Mouse (Mus musculus) midbrain, embryonic 13.5 days (tissue): Measurements from ENCODE around the gene Tubgcp6. TPM values are rescaled to one million over a fixed set of nuclear protein-coding genes. Genes with fewer than 3 reads are reported as not detected.
A peak's percentile ranks its signal among the peaks of the same experiment; 100 is the strongest.

ENCODE experiments used
- ATAC-seq: fragments of 200-750 bp; cut with Nextera tagmentation; 2 replicates; pipeline ENCODE4 v1.8.0; 2017; ENCODE audit warnings: mild to moderate bottlenecking, moderate TSS enrichment, moderate library complexity
- H3K27ac ChIP-seq: fragments of 300-500 bp; sonication (generic); 2 replicates; pipeline ENCODE4 v1.5.1; 2015; ENCODE audit warnings: inconsistent platforms, mild to moderate bottlenecking, moderate library complexity
- H3K27me3 ChIP-seq: fragments of 300-500 bp; sonication (generic); 2 replicates; pipeline ENCODE4 v1.6.1; 2015; ENCODE audit warnings: mild to moderate bottlenecking, inconsistent platforms
- H3K36me3 ChIP-seq: fragments of 300-500 bp; sonication (generic); 2 replicates; pipeline ENCODE4 v1.6.1; 2015; ENCODE audit warnings: mild to moderate bottlenecking, inconsistent platforms
- H3K4me1 ChIP-seq: fragments of 300-500 bp; sonication (generic); replicated peaks from 2 replicates; pipeline ENCODE4 v1.6.1; 2015; ENCODE audit warnings: inconsistent platforms
- H3K4me2 ChIP-seq: fragments of 300-500 bp; sonication (generic); replicated peaks from 2 replicates; pipeline ENCODE4 v1.6.1; 2015; ENCODE audit warnings: moderate library complexity, mild to moderate bottlenecking, inconsistent platforms
- H3K4me3 ChIP-seq: fragments of 300-500 bp; sonication (generic); replicated peaks from 2 replicates; pipeline ENCODE4 v1.5.1; 2015; ENCODE audit warnings: mild to moderate bottlenecking, inconsistent platforms
- H3K9ac ChIP-seq: fragments of 300-500 bp; sonication (generic); replicated peaks from 2 replicates; pipeline ENCODE4 v1.6.1; 2015; ENCODE audit warnings: mild to moderate bottlenecking, inconsistent platforms
- H3K9me3 ChIP-seq: fragments of 300-500 bp; sonication (generic); 2 replicates; pipeline ENCODE4 v1.6.1; 2016; ENCODE audit warnings: mild to moderate bottlenecking, inconsistent platforms
- WGBS: fragments of 180-500 bp; shearing (Covaris S2); methylation state at CpG from one replicate; pipeline ENCODE4 v1.1.7; 2015; 5-methylcytosine and 5-hydroxymethylcytosine counted together
- polyA plus RNA-seq: library from polyadenylated mRNA; unstranded; fragments of >200 nt; fragmentation: Nextera tagmentation; extraction: Ambion mirVana; gene quantifications from 2 replicates; pipeline ENCODE4 v1.2.1, GENCODE M21; 2015

Tubgcp6 gene
- 17.4 and 19.9 TPM in 2 replicates for polyA plus RNA-seq

- Histone ChIP-seq H3K9ac (peak within 1 kb of the TSS; percentile 87), H3K36me3 (peaks cover 28% of the 10 kb centered on the region), H3K4me2 (peak within 1 kb of the TSS; percentile 96), H3K9me3 (no peaks in the 10 kb centered on the region), H3K4me3 (peak within 1 kb of the TSS; percentile 89), H3K27me3 (no peaks in the 10 kb centered on the region), H3K27ac (peak within 1 kb of the TSS; percentile 83), H3K4me1 (peaks cover 55% of the 10 kb centered on the region)
- WGBS, result 1% methylated on average over 47 of the region's 47 CpGs
- ATAC-seq, result peak; percentile 80
Observed at GRCm38 (mm10) chr15:89122649-89123366, at the start of gene Tubgcp6. Gene Tubgcp6 (minus strand): TSS chr15:89123112.

GRCm38 (mm10) chr15:89172276-89172935 lies 49.5 kb upstream of the Tubgcp6 start:
- H3K4me2 ChIP-seq, result peak overlapping the region; percentile 98

DNA sequence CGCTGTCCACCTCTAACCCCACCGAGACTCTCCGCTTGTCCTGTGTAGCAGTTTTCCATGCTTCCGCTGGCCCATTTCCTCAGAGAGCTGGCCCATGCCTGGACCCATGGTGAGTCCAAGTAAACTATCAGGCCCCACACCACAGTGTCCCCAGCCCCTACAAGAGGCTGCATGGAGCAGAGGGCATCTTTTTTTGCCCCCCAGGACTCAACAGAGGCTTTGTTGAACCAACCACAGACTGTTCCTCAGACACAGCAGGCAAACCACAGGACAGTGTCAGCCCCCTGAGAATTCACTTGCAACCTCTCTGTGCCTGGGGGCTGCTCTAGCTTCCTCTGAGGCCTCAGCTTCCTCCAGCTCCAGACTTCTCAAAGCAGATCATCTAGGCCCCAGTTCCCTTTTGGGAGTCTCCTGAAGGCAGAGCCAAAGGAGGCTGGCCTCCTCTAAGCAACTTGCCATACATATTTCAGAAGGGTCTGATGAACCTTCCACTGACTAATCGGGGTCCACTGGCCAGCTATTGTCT lies 48.7 kb upstream of the Tubgcp6 start:
- Histone ChIP-seq H3K27me3 (no peaks in the 10 kb centered on the region), H3K4me2 (peak overlapping the region; percentile 98; the same call in 1 of the 2 replicates), H3K27ac (no peak overlapping the region; the same call in 1 of the 2 replicates), H3K4me3 (no peak overlapping the region), H3K4me1 (peaks cover 75% of the 10 kb centered on the region), H3K9me3 (no peaks in the 10 kb centered on the region), H3K9ac (peak overlapping the region; percentile 82; the same call in 1 of the 2 replicates), H3K36me3 (peaks cover 40% of the 10 kb centered on the region)
- ATAC-seq, result no peak
- 88% methylated on average over 5 of the region's 5 CpGs for WGBS

More at GRCm38 (mm10) chr15:89172276-89172935, 49.5 kb upstream of the Tubgcp6 start:
- Histone ChIP-seq H3K4me3 (peak overlapping the region; percentile 58), H3K4me1 (peaks cover 84% of the 10 kb centered on the region), H3K27me3 (no peaks in the 10 kb centered on the region), H3K36me3 (peaks cover 32% of the 10 kb centered on the region), H3K27ac (peak overlapping the region; percentile 85), H3K9me3 (no peaks in the 10 kb centered on the region), H3K9ac (peak overlapping the region; percentile 82)
- ATAC-seq, result no peak
- WGBS, result 31% methylated on average over 17 of the region's 17 CpGs

- Histone ChIP-seq H3K4me3 (no peak overlapping the region), H3K9ac (no peak overlapping the region; the same call in 1 of the 2 replicates), H3K36me3 (peaks cover 55% of the 10 kb centered on the region), H3K27ac (no peak overlapping the region; the same call in 1 of the 2 replicates), H3K27me3 (no peaks in the 10 kb centered on the region), H3K4me2 (no peak overlapping the region), H3K9me3 (no peaks in the 10 kb centered on the region), H3K4me1 (peaks cover 61% of the 10 kb centered on the region)
- no peak for ATAC-seq
- 78% methylated on average over 3 of the region's 3 CpGs for WGBS
Observed at GRCm38 (mm10) chr15:89170102-89170501, 47.2 kb upstream of the Tubgcp6 start.

DNA sequence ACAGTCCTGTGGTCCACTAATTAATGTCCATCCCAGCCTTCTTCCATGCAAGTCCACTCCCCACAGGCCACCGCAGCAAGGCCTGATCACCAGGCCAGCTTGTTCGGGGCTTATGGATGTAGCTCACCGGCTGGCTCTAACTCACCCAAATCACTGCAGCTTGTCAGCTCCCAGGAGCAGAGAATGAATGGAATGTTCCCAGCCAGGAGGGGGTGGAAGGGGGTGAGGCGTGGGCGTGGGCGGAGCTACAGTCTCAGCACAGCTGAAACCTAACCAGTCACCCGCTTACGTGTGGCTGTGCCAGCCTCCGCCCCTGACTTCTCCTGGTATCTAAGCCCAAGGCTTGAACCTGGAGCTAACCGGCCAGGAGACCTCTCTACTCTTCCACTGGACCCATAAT lies 46.5 kb upstream of the Tubgcp6 start:
- WGBS, result 7% methylated on average over 10 of the region's 10 CpGs
- Histone ChIP-seq H3K9me3 (no peaks in the 10 kb centered on the region), H3K4me1 (peaks cover 54% of the 10 kb centered on the region), H3K4me2 (peak overlapping the region; percentile 1; the same call in 1 of the 2 replicates), H3K9ac (no peak overlapping the region), H3K4me3 (no peak overlapping the region), H3K36me3 (peaks cover 61% of the 10 kb centered on the region), H3K27ac (peak overlapping the region; percentile 12), H3K27me3 (no peaks in the 10 kb centered on the region)
- peak; percentile 10; the same call in 1 of the 2 replicates for ATAC-seq

GRCm38 (mm10) chr15:89168922-89169321 lies 46.0 kb upstream of the Tubgcp6 start:
- H3K27me3 ChIP-seq, result no peaks in the 10 kb centered on the region
- H3K36me3 ChIP-seq, result peaks cover 66% of the 10 kb centered on the region
- no peak overlapping the region for H3K4me2 ChIP-seq
- peaks cover 49% of the 10 kb centered on the region for H3K4me1 ChIP-seq
- no peak overlapping the region for H3K9ac ChIP-seq
- no peak for ATAC-seq
- WGBS, result 61% methylated on average over 10 of the region's 10 CpGs
- no peak overlapping the region for H3K4me3 ChIP-seq
- H3K9me3 ChIP-seq, result no peaks in the 10 kb centered on the region
- H3K27ac ChIP-seq, result peak overlapping the region; percentile 12

- WGBS, result 97% methylated on average over 12 of the region's 12 CpGs
- no peak overlapping the region for H3K9ac ChIP-seq
- H3K4me1 ChIP-seq, result peaks cover 18% of the 10 kb centered on the region
- no peak overlapping the region for H3K4me2 ChIP-seq
- no peaks in the 10 kb centered on the region for H3K9me3 ChIP-seq
- ATAC-seq, result no peak
- no peak overlapping the region for H3K4me3 ChIP-seq
- H3K36me3 ChIP-seq, result peaks cover 99% of the 10 kb centered on the region
- H3K27ac ChIP-seq, result no peak overlapping the region
- no peaks in the 10 kb centered on the region for H3K27me3 ChIP-seq
Observed at GRCm38 (mm10) chr15:89165478-89165877, 42.6 kb upstream of the Tubgcp6 start.

- no peak overlapping the region for H3K4me3 ChIP-seq
- H3K9me3 ChIP-seq, result no peaks in the 10 kb centered on the region
- 95% methylated on average over 9 of the region's 9 CpGs for WGBS
- H3K9ac ChIP-seq, result no peak overlapping the region
- no peak overlapping the region for H3K4me2 ChIP-seq
- no peaks in the 10 kb centered on the region for H3K27me3 ChIP-seq
- no peak overlapping the region for H3K27ac ChIP-seq
- no peak for ATAC-seq
- H3K4me1 ChIP-seq, result no peaks in the 10 kb centered on the region
- peaks cover 100% of the 10 kb centered on the region for H3K36me3 ChIP-seq
Observed at GRCm38 (mm10) chr15:89161397-89161796, 38.5 kb upstream of the Tubgcp6 start.

GRCm38 (mm10) chr15:89158516-89158915 lies 35.6 kb upstream of the Tubgcp6 start:
- H3K4me3 ChIP-seq, result no peak overlapping the region
- ATAC-seq, result no peak; the same call in 1 of the 2 replicates
- H3K4me2 ChIP-seq, result no peak overlapping the region
- H3K9ac ChIP-seq, result no peak overlapping the region
- WGBS, result 94% methylated on average over 16 of the region's 16 CpGs
- H3K27ac ChIP-seq, result no peak overlapping the region
- no peaks in the 10 kb centered on the region for H3K27me3 ChIP-seq
- H3K4me1 ChIP-seq, result no peaks in the 10 kb centered on the region
- peaks cover 100% of the 10 kb centered on the region for H3K36me3 ChIP-seq
- H3K9me3 ChIP-seq, result no peaks in the 10 kb centered on the region

DNA sequence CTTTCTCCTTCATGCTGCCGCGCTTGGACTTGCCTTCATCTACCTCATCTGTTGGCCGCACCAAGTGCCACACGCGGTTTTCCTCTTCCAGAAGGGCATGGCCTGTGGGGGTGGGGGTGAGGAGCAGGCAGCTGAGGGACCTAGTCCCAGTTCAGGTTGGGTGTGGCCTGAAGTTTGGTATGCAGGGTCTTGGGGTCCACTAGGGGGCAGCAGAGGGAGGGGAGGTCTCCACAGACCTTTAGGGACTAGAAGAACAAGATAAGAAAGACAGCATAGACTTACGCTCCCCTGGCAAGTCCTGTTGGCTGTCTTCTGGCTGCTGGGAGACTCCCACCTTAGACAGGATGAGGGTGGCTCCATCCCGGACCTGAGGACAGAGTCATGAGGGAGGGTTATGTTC lies 35.0 kb upstream of the Tubgcp6 start:
- H3K4me3 ChIP-seq, result no peak overlapping the region
- peaks cover 96% of the 10 kb centered on the region for H3K36me3 ChIP-seq
- WGBS, result 70% methylated on average over 7 of the region's 7 CpGs
- no peaks in the 10 kb centered on the region for H3K27me3 ChIP-seq
- no peaks in the 10 kb centered on the region for H3K9me3 ChIP-seq
- ATAC-seq, result peak; percentile 49; the same call in 1 of the 2 replicates
- H3K9ac ChIP-seq, result no peak overlapping the region
- peaks cover under 1% of the 10 kb centered on the region; the same call in 1 of the 2 replicates for H3K4me1 ChIP-seq
- no peak overlapping the region for H3K27ac ChIP-seq
- no peak overlapping the region for H3K4me2 ChIP-seq

DNA sequence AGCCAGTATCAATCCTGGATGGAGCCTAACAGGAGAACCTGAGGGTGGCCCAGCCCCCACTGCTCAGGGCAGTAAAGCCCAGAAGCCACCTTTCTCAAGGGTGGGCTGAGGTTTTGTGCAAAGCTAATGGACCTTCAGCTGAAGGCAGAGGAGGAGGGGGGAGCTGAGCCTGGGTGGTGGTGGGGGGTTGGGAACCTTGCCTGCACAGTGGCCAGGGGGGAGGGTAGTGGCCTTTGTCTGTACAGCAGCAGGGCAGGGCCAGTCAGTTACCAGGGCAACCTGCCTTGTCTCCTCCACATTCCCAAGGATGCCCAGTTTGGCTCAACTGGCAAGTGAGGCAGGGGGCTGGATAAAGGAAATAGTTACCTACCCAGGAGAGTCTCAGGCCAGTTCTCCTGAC lies 29.4 kb upstream of the Tubgcp6 start:
- ATAC-seq, result peak; percentile 53

GRCm38 (mm10) chr15:89150041-89150390 lies 27.1 kb upstream of the Tubgcp6 start:
- peaks cover 52% of the 10 kb centered on the region for H3K4me1 ChIP-seq
- ATAC-seq, result no peak
- 0 out of 2 replicates have a peak, but pooled peaks cover 5% of the 10 kb centered on the region for H3K27me3 ChIP-seq

More for the DNA sequence above, 29.4 kb upstream of the Tubgcp6 start:
- Histone ChIP-seq H3K36me3 (peaks cover 40% of the 10 kb centered on the region), H3K9ac (peak overlapping the region; percentile 1; the same call in 1 of the 2 replicates), H3K27ac (peak overlapping the region; percentile 70), H3K9me3 (no peaks in the 10 kb centered on the region), H3K27me3 (no peaks in the 10 kb centered on the region), H3K4me1 (peaks cover 34% of the 10 kb centered on the region), H3K4me3 (no peak overlapping the region), H3K4me2 (0 out of 2 replicates have a peak overlapping the region, but pooled peaks have one; percentile 9)

More at GRCm38 (mm10) chr15:89150041-89150390, 27.1 kb upstream of the Tubgcp6 start:
- peak overlapping the region; percentile 92 for H3K27ac ChIP-seq
- peaks cover 28% of the 10 kb centered on the region for H3K36me3 ChIP-seq
- H3K4me3 ChIP-seq, result peak overlapping the region; percentile 78
- WGBS, result 4% methylated on average over 13 of the region's 13 CpGs
- H3K9me3 ChIP-seq, result no peaks in the 10 kb centered on the region
- peak overlapping the region; percentile 94 for H3K9ac ChIP-seq
- peak overlapping the region; percentile 81 for H3K4me2 ChIP-seq
